Mouse (Mus musculus): Measurements from ENCODE around the gene Ptchd1. TPM values are rescaled to one million over a fixed set of nuclear protein-coding genes. Genes with fewer than 3 reads are reported as not detected.

Gene Ptchd1
- 1 to 10 TPM; 5.2 to 7.5 TPM for total RNA-seq (2021)
- long read RNA-seq, experiment 1, result 0 reads
- long read RNA-seq, experiment 2, partial matches to known transcripts, result 0 of 1 reads
- long read RNA-seq, experiment 2, other reads (novel, unspliced or antisense), result 1 of 1 reads

DNA sequence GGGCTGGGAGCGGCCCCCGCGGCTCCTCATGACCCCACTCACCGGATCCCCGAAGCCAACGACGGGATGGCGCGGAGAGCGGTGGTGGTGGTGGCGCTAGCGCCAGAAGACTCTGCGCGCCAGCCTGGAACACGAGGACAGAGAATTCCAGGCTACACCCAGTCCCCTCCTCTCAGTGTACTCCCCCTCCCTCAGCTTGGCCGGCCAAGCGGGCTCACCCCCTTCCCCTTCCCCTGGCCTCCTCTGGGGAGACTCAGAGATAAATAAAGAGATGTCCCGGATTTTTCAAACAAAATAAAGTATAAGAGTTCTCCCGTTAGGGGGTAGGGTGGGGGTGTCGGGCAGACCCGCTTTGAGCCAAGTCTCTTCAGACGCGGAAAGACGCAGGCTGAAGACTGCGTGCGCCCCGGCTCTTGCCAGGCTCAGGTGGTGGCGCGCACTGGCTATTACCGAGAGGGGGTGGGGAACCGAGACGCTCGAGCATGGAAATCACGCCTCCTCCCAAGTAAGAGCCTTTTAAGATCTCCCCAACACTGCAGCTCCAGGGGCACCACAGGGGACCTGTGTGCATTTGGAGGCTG, at the start of gene Ptchd1:
Gene Ptchd1, minus strand, starts transcription at position 114 of the 581 bp plus-strand sequence.
- peak in 1 of 2 experiments; percentile 5 for DNase-seq (ENCODE audit: low spot score in 2 of 2)

DNA sequence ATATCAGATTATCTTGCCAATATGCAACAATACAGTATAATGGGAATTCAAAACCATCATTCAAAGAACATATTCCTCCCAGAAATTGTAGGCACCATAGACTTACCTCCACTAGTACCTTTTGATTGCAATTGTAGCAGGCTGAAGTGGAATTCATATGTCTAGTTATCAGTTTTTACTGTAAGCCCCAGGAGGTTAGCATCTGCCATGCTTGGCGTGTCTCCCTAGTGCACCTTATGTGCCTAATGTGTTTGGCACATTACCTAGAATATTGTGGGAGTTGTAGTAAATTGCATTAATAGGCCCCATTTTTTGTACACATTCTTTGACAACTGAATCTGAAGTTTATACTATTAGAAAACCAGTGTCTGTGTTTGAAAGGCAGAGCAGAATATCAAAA, 34.4 kb upstream of the Ptchd1 start:
- DNase-seq (ENCODE audit: low spot score in 2 of 2), result peak in 1 of 2 experiments; percentile 46

DNA sequence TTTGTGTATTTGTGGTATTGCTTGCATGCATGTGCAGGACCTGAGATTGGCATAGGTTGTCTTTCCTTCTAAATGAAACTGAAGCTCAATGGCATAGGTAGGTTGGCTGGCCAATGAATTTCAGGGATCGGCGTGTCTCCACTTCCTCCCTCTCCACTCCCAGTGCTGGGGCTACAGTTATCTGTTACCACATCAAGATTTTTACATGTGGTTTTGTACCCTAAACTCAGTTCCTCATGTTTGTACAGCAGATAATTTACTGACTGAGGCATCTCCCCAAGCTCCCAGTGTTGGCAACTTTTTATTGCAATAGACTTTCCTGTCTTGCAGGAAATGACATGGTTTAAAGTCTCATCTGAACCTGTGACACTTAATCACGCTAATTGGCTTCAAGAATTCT, 22.4 kb upstream of the Ptchd1 start:
- no peak for DNase-seq (ENCODE audit: low spot score in 2 of 2)

DNA sequence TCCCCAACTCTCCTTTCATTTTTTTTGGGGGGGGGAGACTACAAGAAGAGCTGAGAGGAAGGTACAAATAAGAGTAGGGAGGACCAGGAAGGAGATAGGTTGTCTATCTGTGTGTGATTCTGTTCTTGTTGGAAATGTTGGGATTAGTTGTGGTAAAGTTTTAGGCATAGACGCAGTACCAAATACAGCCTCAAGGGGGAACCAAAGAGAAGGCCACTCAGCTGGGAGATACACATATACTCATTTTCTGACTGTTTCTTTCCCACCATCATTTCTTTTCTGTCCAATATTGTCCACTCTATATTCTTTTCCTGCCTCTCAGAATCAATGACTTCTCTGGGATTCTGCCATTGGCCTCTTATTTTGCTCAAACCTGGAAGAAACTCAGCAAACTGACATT, 20.4 kb upstream of the Ptchd1 start:
- DNase-seq (ENCODE audit: low spot score in 2 of 2), result peak; percentile 13 to 24

DNA sequence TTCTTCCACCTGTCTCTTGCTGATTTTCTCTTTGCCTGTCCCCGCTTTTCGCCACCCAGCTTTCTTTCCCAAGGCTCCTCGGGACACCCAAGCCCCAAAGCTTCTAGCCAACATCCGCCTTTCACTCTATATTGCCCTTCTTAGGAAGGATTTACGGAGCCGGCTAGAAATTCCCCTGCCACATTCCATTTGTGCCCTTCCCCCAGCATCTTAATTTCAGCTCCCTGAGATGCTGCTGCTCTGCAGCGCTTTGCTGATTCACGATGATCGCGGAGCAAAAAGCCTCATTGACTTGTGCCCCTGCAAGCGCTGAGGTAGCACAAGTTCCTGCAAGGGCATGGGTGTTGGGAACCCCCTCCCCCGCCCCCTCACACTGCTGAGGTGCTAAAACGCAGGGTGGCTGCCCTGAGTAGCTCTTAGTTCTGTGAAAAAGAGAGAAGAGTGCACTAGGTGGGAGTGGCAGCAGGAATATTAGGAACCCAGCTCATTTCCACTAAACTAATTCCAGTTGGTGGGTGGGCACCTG, 2.1 kb upstream of the Ptchd1 start:
- DNase-seq (ENCODE audit: low spot score in 2 of 2), result no peak

DNA sequence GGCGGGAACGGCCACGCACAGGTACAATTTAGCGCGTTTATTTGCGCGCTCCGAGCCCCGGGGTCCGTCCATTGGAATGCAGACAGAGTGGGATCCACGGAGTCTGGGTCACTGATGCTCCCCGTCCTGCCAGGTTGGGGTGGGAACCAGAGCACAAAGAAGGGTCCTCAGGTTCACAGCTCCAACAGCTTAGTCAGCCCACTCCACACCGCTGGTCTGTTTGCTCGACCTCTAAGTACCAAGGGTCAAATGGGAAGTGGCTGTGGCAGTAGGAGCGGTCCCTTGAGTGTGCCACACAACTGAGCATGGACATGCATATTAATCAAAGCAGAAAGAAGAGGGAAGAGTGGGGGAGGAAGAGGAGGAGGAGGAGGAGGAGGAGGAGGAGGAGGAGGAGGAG, 1.3 kb upstream of the Ptchd1 start:
- no peak for DNase-seq (ENCODE audit: low spot score in 2 of 2)

DNA sequence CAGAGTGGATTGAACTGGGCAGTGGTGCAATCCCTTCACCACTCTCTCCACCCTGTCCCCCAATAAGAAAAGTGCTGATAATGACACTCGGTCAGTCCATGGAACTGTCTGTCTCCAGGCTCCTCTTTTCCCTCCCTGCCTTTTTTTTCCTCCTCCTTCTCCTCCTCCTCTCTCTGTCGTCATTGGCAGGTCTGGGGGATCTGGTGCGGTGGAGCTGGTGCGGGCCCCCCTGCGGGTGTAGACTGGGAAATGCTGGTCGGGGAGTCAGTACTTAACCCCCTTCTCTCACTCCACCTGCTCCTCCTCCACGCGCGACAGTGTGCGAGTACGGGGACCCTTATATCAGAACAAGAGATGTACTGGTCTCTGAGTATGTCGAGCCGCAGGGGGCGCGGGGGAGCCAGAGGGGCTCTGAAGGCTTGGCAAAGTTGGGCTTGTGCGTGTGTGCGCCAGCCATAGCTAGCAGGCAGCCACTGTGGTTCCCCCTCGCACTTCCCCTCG, 777 bp upstream of the Ptchd1 start, which contains the start of gene Gm15155:
Gene Gm15155, plus strand, starts transcription at position 401 of the 501 bp plus-strand sequence.
- peak; percentile 3 to 6 for DNase-seq (ENCODE audit: low spot score in 2 of 2)

DNA sequence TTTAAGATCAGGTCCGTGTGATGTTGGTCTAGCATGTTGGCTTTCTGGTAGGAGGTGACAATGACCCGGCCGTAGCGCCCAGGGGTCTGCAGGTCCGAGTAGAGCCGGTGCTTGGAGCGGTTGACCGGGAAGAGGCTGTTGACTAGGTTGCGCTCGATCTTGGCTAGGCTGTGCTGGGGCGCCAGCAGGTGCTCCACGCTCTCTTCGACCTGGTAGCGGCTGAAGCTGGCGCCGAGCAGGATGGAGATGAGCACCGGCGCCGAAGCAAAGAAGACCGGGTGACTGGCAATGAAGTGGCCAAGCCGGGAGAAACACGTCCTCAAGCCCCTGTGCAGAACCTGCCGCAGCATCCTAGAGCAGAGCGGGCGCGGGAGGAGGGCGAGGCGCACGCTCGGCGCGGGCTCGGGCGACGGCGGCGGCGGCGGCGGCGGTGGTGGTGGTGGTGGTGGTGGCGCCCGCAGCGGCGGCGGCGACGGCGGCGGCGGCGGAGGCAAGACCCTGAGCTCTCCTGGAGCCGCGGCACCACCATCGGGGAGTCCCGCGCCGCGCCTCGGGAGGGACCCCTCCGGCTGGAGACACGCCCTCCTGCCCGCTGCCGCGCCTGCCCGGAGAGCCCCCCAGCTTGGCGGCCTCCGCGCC, 534 bp downstream of the Ptchd1 start:
- DNase-seq (ENCODE audit: low spot score in 2 of 2), result peak; percentile 7 to 8

DNA sequence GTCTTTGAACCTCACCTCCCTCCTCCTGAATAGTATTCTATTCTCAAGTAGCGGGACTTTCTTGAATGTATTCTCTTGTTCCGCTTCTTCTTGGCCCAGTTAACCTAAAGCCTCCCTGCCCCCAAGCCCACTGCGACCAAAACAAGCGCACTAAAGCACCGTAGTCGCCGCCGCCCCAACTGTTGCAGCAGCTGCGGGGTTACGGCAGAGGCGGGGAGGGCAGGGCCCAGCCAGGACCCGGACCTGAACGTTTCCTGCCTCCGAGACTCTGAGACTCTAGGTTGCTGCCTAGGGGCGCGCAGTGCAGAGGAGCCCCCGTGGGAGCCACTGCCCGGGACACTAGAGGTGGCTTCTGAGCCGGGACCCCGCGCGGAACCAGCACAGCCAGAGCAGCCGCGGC, 1.1 kb downstream of the Ptchd1 start:
- peak in 1 of 2 experiments; percentile 9 for DNase-seq (ENCODE audit: low spot score in 2 of 2)

DNA sequence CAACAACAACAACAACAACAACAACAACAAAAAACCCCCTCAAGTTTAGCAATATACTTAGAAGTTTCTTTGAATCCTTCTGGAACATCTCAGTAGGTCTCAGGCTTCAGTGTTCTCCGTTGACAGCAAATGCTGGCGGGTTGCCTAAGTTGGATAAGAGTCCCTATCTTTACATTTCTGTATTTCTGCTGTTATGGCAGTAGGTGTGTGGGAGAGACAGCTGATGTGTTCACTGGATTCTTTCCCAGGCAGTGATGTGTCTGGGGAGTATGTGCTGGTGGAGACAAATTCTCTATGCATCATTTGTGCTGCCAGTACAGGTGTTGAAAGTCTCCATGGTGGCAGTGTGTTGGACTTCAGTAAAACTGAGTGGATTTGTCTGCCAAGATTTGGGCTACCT, 22.4 kb downstream of the Ptchd1 start:
- DNase-seq (ENCODE audit: low spot score in 2 of 2), result no peak

DNA sequence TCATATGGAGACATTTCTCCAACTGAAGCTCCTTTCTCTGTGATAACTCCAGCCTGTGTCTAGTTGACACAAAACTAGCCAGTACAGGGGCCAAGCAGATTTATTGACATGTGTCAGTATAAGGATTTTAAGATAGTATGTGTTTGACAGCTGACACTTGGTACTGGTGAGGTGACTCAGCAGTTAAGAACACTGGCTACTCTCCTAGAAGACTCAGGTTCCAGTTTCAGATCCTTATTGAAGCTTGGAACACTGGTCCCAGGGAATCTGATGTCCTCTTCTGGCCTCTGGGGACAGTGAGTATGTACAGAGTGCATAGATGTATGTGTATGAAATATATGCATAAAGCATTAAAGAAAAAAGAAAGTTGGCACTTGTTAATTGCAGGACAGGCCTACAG, 27.2 kb downstream of the Ptchd1 start:
- no peak for DNase-seq (ENCODE audit: low spot score in 2 of 2)

DNA sequence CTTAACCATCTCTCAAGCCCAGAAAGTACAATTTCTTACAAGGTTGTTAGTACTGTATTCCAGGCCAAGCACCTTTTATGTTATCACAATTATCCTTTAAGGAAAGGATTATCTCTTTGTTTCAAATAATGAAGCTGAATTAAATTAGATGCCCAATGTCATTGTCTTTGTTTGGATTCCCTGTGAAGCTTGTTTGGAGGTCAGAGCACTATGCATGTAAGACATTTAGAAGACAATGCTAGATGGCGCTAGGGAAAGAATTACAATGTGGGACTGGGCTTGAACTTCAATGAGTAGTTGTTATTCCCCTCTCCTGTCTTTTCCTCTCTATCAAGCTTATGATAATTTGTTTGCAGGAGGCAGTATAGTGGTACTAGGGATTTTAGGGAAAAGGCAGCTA, 28.9 kb downstream of the Ptchd1 start:
- DNase-seq (ENCODE audit: low spot score in 2 of 2), result no peak

DNA sequence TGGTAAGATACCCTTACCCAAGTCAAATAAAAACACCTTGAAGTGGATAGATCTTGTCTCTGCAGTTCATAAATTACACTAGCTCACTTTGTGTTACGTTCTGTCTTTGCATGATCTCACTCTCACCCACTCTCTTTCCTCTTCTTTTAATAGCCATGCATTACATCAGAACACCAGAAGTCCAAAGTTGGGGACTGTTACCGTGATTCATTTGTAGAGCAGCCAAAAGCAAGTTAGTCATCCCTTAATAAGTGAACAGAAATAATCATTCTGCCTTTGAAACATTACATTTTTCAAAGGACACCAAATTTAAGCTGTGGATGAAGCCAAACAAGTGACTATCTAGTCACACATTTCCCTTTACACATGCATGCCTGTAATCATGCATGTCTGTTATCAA, 31.1 kb downstream of the Ptchd1 start:
- DNase-seq (ENCODE audit: low spot score in 2 of 2), result no peak

DNA sequence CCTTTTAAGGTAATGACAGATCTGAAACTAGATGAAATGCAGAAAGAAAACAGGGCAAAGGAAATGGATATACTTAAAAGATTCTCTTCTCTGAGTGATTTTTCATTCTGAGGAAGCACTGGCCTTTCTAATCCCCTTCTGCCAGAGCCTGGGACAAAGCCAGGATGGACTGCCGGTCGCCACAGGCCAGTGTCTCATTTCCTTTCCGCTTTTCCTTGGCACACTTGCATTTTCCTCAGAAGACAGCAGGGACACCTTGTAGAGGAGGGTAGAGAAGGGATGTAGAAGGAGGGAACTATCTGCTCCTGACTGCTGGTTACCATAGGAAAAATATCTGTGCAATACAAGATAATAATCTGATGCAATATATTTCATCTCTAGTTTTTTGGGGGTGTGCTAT, 32.1 kb downstream of the Ptchd1 start:
- no peak for DNase-seq (ENCODE audit: low spot score in 2 of 2)

DNA sequence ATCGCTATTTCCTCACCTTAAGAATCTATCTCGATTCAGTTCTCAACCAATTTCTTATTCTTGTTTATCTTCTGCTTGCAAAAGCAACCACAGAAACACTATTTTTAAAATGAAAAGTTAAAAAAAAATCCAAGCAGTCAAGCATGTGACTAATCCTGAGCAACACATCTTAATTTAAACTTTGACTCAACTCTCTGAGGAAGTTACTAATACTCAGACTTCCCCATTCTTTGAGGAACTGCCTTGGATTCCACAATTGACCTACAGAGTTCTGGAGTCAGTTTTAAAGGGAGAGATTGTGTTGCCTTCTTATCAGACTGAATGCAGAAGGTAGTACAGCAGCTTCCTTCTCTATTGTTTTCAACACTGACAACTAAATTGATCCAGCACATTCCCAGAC, 39.0 kb downstream of the Ptchd1 start:
- no peak for DNase-seq (ENCODE audit: low spot score in 2 of 2)

DNA sequence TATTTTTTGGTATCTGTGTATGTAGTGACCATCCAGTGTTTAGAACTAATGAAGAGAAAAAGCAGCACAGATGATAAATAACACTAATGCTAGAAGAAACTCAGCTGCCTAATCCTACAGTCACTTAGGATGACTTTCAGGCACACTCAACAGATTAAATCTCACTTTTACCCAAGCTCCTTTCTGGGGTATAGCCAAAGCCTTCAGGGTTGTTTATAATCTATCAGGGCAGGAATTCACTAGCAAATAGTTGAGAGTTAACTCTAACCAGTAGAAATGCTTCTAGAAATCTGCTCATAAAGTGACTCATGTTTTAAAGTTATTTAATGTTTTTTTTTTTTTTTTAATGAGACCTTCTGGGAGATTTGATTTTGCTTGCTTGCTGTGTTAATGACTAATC, 43.8 kb downstream of the Ptchd1 start:
- DNase-seq (ENCODE audit: low spot score in 2 of 2), result no peak

DNA sequence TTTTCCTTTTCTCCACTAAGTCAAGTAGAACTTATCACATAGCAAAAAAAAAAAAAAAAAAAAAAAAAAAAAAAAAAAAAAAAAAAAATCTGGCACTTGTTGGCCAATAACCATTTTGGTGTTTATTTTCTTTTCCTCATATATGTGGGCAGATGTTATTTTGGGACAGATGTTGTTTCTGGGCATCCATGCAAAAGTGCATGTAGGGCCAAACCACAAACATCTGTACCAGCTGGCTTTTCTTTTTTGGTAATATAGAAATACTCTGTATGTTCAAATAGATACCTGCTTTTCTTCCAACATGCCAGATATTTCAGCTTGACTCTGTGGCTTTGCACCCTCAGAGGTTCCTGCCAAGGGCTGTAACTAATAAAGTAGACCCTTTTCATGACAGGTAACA, 51.2 kb downstream of the Ptchd1 start:
- no peak for DNase-seq (ENCODE audit: low spot score in 2 of 2)

DNA sequence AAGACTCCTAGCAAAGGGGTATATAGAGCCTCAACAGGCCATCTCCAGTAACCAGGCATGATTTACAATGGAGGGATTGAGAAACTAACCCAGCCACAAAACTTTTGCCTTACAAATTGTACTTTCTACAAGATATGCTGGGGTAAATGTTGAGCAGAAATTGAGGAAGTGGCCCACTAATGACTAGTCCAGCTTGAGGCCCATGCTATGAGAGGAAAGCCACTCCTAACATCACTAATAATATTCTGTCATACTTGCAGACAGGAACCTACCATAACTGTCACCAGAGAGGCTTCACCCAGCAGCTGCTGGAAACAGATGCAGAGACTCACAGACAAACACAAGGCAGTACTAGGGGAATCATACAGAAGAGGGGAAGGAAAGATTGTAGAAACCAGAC, 79.8 kb downstream of the Ptchd1 start:
- DNase-seq (ENCODE audit: low spot score in 2 of 2), result no peak
